21 mouse cellular contexts compared by ENCODE assay signal in genomic region chr16:30686536-30686935, GRCm38 (mm10).
A peak's percentile ranks its signal among the peaks of the same experiment; 100 is the strongest.
DNase-seq lines count a peak whose midpoint lies in the region; ATAC-seq lines count a peak whose summit lies in the region.
"Had no signal": no experiment of that assay in that cellular context is flagged by ENCODE, and none has a peak within 500 bp of the region (broad histone marks: within the 10 kb centered on the region; RNA-seq: fewer than 3 reads in every experiment).

No protein-coding gene starts in this region.

- ATAC-seq in CD4-positive, CD25-positive, alpha-beta regulatory T cell, adult 4 months = peak; percentile 74
- peak; percentile 46 for ATAC-seq in activated CD4-positive, CD25-positive, alpha-beta regulatory T cell, adult 4 months
- ATAC-seq: forebrain, postnatal 0 days; midbrain, embryonic 16.5 days had no signal

- peak; percentile 52 to 63 for DNase-seq in B cell, adult 2 months
- DNase-seq in naive thymus-derived CD4-positive, alpha-beta T cell, adult 2 months (ENCODE audit: low read depth) = peak; percentile 56
- no peak for DNase-seq in neural tube, embryonic 10.5 days (ENCODE audit: extremely low spot score, low spot score)
- no peak for DNase-seq in right cerebral cortex, adult 2 months (ENCODE audit: low spot score in 2 of 2)
- DNase-seq in kidney, postnatal 14 days = no peak
- DNase-seq: adrenal gland, postnatal 14 days; cerebellum, adult 11 months; cerebellum, adult 9-11 months; forebrain, postnatal 0 days; gastrocnemius, postnatal 10 days; heart, adult 11 months; kidney, adult 18-20 months; kidney, postnatal 36 days; layer of hippocampus, postnatal 36 days; lung, adult 2 months; lung, postnatal 10 days; right cerebral cortex, postnatal 25 days; thymus, postnatal 36 days had no signal

Comparison
In these comparisons a context has a peak if more than half of its experiments do, and no peak if none do; other contexts are left out.
1. DNase-seq: peak in B cell, adult 2 months (2 of 2) and naive thymus-derived CD4-positive, alpha-beta T cell, adult 2 months (single experiment); none in neural tube, embryonic 10.5 days (single experiment), right cerebral cortex, adult 2 months (0 of 2) and kidney, postnatal 14 days (single experiment).